Mouse (Mus musculus): ENCODE measurements at regions not wholly inside any gene's neighbourhood (a gene's known extent, or its start where the extent isn't known, plus 50 kb on each side); places are given as distances from the start of the nearest gene placed in this dataset.

- DNase-seq (ENCODE audit: low spot score), result peak; percentile 38
Measured at GRCm38 (mm10) chr13:44353899-44354298, 375.4 kb upstream of the Jarid2 start.

- DNase-seq (ENCODE audit: low spot score), result peak; percentile 17
Measured at GRCm38 (mm10) chr13:44355771-44356221, 373.5 kb upstream of the Jarid2 start.

GRCm38 (mm10) chr13:44356981-44357380, 372.3 kb upstream of the Jarid2 start:
- no peak for DNase-seq (ENCODE audit: low spot score)

GRCm38 (mm10) chr13:44359344-44359743, 369.9 kb upstream of the Jarid2 start:
- no peak for DNase-seq (ENCODE audit: low spot score)

- no peak for DNase-seq (ENCODE audit: low spot score)
Measured at GRCm38 (mm10) chr13:44360016-44360415, 369.3 kb upstream of the Jarid2 start.

DNA sequence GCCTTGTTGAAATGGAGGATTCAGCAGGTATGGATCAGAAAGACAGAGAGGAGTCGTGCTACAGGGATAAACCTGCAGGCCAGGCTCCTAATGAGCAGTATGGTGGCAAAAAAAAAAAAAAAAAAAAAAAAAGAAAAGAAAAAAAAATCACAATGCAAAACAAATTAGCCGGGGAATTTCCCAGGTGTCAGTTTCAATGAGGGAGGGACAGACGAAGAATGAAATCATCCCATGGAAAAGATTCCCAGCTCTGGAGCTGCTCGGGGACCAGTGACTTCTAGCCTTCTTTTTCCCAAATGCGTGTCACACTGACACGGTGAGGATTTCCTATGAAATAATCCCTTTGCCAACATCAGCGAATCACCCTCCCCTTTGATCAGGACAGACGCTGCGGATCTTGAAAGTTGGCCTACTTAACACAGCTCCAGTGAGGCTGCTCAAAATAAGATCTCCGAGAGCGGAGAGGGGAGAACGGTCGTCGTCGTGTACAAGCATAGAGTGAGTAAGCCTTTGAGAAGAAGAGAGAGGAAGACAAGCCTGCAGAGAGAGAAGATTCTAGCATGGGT, 368.5 kb upstream of the Jarid2 start:
- no peak for DNase-seq (ENCODE audit: low spot score)

GRCm38 (mm10) chr13:44362293-44363005, 366.8 kb upstream of the Jarid2 start:
- no peak for DNase-seq (ENCODE audit: low spot score)

- no peak for DNase-seq (ENCODE audit: low spot score)
Measured at GRCm38 (mm10) chr13:44363016-44363415, 366.3 kb upstream of the Jarid2 start.

- DNase-seq (ENCODE audit: low spot score), result no peak
Measured at GRCm38 (mm10) chr13:44369301-44369700, 360.0 kb upstream of the Jarid2 start.

- DNase-seq (ENCODE audit: low spot score), result no peak
Measured at GRCm38 (mm10) chr13:44372361-44372877, 356.9 kb upstream of the Jarid2 start.

GRCm38 (mm10) chr13:44375476-44376159, 353.7 kb upstream of the Jarid2 start:
- DNase-seq (ENCODE audit: low spot score), result no peak

GRCm38 (mm10) chr13:44376160-44376488, 353.1 kb upstream of the Jarid2 start:
- no peak for DNase-seq (ENCODE audit: low spot score)

DNA sequence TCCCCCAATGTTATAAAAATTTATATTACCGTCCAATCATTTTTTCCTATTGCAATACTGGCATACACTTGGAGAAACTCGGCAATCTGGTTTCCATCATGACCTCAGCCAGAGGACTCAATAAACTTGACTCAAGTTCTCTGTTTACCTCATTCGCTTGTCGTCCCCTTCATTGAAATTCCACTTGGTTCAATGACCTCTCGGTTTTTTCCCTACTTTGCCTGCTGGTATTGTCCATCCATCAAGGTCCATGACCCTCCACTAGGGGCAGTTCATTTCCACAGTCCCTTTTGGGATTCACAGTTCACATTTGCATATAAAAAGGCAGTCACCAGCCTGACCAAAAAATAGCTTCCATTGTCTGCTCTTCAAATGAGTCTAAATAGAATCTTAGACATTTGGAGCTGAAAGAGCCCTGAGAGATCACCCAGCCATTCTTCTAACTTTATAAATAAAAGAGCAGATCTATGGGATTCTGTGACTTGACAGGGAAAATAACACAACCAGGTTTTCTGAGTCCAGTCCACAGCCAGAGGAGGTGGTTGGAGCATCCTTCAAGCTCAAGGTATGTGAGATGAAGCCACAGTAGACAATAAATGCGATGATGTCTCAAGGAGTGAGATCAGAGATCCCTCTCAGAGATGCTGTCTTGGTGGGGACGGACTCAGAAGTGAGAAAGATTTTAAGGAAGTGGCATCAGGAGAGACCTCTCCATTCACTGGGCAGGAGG, 347.4 kb upstream of the Jarid2 start:
- no peak for DNase-seq (ENCODE audit: low spot score)

- no peak for DNase-seq (ENCODE audit: low spot score)
Measured at GRCm38 (mm10) chr13:44383322-44383721, 346.0 kb upstream of the Jarid2 start.

DNA sequence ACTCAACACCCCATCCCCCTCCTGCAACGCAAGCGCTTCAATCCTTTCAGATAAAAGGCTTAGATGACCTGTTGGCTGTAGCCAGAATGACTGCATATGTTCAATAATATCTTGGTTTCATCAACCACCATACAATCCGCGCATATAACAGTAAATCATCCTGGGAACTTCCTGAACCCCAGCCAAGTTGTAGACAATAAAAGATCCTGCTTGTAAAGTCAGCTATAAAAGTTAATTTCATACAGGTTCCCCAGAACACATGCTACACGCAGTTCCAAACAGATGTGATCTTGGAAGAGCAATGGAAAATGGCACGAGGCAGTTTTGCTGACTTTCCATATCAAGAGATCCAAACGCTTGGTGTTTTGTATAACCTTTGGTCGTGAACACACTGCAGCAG, 342.5 kb upstream of the Jarid2 start:
- no peak for DNase-seq (ENCODE audit: low spot score)

DNA sequence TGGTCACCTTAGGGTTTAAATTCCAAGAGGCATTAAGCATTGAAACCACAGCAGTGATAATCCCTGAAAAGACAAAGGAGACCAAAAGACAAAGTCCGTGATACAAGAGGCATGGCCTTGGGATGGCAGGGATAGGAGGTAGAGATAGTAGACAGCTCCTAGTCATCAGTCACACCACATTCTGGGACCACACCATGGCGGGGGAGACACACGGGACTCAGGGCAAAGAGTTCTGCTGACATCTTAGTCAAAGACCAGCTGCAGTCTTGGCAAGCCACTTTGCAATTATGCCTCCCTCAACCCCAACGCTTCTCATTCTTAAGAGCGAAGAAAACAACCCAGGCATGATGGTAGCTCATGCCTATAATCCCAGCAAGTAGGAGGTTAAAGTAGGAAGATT, 339.6 kb upstream of the Jarid2 start:
- no peak for DNase-seq (ENCODE audit: low spot score)

DNA sequence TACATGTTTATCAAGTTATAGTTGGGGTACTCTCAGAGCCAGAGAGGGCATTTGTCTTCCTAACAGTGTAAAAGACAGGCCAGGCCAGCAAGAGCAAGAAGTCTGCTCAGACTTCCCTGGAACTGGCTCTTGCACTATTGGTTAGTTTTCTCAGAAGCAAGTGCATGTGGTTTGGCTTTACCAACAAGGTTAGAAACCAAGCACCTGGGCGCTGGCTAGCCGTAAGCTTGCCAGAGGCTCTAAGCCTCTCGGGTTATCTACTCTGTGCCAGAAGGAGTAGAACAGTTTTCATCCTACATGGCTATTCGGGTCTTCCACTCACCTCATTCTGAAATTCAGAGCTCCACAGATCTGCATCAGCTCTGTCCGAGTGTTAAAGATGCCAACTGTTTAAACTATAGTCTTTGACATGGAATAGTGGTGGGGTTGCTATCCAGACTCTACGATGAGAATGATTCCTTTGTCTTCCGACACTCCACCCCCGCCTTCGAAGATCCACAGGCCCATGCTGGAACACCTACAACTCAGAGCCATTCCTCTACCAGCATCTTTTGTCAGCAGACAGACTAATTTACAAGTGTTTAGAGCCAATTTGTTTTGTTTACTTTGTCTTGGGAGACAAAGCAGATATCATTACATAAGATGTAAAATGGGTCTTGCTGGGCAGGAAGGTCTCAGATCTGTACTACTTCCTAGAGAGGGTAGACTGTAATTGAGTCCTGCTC, 338.4 kb upstream of the Jarid2 start:
- no peak for DNase-seq (ENCODE audit: low spot score)

DNA sequence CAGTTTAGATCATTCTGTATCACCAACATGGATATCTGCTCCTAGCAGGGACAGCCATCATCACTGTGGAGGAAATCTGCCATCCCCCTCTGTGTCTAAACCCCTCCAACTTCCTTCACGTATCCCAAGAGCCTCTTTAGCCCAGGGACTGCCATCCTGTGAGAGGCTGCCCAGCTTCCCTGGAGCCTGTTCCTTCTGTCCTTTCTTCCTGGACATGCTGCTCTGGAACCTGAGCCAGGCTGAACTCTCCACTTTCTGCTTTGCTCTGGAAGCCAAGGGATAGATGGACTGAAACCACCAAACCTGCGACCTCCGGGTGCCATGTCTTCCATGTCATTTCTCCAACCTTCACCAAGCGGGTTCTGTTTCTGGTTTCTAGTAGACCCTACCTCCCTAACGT, 335.3 kb upstream of the Jarid2 start:
- DNase-seq (ENCODE audit: low spot score), result no peak

DNA sequence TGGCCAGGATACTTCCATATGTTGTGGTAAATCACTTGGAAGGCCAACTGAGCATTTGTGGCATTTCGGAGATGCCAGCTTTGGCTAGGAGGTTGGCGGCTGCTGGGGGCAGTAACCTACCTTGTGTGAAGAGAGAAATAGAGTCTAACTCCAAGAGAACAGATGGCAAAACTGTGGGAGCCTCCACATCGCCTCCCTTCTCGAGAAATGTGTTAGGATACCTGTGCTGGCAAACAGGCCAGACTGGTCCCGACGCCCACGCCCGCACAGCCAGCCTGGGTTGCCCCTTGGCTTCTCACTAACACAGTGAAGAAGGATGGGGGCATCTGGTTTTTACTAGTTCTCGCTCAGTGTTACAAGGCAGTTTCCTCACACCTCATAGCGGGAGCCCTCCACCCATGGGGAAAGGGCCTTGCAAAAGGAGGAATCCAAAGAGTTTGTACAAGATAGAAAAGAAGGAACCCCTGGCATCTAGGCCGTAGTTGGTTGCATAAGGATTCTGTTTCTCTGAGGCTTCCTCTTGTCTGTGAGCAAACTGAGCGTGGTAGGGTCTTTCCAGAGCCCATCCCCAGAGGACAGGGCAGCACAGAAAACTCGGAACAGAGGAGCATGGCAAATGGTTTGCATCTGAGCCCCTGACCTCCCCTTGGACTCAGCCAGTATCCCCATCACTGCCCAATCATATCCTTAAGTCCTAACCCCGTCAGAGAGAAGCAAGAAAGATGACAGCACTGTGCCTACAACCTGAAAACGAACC, 330.5 kb upstream of the Jarid2 start:
- no peak for DNase-seq (ENCODE audit: low spot score)

- no peak for DNase-seq (ENCODE audit: low spot score)
Measured at GRCm38 (mm10) chr13:44399370-44399685, 329.9 kb upstream of the Jarid2 start.

DNA sequence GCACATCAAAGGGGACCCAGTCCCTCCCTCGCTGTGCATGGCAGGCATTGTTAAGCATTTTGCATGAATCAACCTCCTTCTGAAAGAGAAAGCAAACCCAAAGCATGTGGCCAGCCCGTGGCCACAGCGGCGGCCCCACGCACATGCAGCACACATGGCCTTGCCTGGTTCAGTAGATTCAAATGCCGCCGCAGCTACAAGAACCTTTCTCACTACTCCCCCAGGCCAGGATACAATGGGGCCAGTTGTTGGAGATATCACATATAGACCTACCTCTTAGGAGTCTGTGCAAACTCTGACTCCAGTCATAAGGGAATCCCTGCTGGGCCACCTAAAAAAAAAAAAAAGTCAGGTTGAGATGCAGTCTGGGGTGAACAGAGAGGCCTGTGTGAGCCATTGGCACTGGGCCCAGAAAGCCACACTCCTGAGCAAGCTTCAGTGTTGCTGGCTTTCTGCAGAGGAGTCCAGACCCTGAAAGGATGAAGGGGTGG, 329.4 kb upstream of the Jarid2 start:
- no peak for DNase-seq (ENCODE audit: low spot score)

All from ovary, adult 18-20 months (tissue).